Mouse (Mus musculus): ENCODE results near the gene Cd300lf. TPM values are rescaled to one million over a fixed set of nuclear protein-coding genes. Genes with fewer than 3 reads are reported as not detected.

Cd300lf gene
- polyA plus RNA-seq, 1 experiment from 2014 or later, result 5.5 TPM

GRCm38 (mm10) chr11:115091362-115091901 is 42.4 kb downstream of the Cd300lf start, which contains the start of gene Rab37:
Gene Rab37, plus strand, starts transcription at chr11:115091431.
- 3% methylated on average over 36 of the region's 36 CpGs for WGBS (ENCODE audit: insufficient replicate concordance)
- Histone ChIP-seq H3K9me3 (replicated peaks; ENCODE audit: control insufficient read depth, low read length) (peaks cover 2% of the 10 kb centered on the region; the same call in 1 of the 2 replicates), H3K4me2 (ENCODE audit: low read depth, low read length) (no peak within 1 kb of the TSS), H3K9ac (ENCODE audit: low read depth, low read length) (no peak within 1 kb of the TSS), H3K27me3 (ENCODE audit: control insufficient read depth, insufficient read depth, low read depth, low read length) (peaks cover 15% of the 10 kb centered on the region), H3K4me1 (ENCODE audit: control insufficient read depth, low read depth, low read length) (no peaks in the 10 kb centered on the region), H3K36me3 (ENCODE audit: control insufficient read depth, insufficient read depth) (no peaks in the 10 kb centered on the region), H3K27ac (ENCODE audit: low read length) (no peak within 1 kb of the TSS), H3K4me3 (ENCODE audit: low read depth, low read length) (no peak within 1 kb of the TSS)
- ATAC-seq (ENCODE audit: low read depth), result no peak

GRCm38 (mm10) chr11:115089853-115090252 is 43.9 kb downstream of the Cd300lf start:
- ATAC-seq (ENCODE audit: low read depth), result no peak
- Histone ChIP-seq H3K27me3 (ENCODE audit: control insufficient read depth, insufficient read depth, low read depth, low read length) (peaks cover 15% of the 10 kb centered on the region), H3K27ac (ENCODE audit: low read length) (no peak overlapping the region), H3K9me3 (replicated peaks; ENCODE audit: control insufficient read depth, low read length) (peaks cover 2% of the 10 kb centered on the region; the same call in 1 of the 2 replicates), H3K4me1 (ENCODE audit: control insufficient read depth, low read depth, low read length) (no peaks in the 10 kb centered on the region), H3K36me3 (ENCODE audit: control insufficient read depth, insufficient read depth) (no peaks in the 10 kb centered on the region), H3K9ac (ENCODE audit: low read depth, low read length) (no peak overlapping the region), H3K4me3 (ENCODE audit: low read depth, low read length) (no peak overlapping the region), H3K4me2 (ENCODE audit: low read depth, low read length) (no peak overlapping the region)
- whole genome bisulfite sequencing (ENCODE audit: insufficient replicate concordance), result 63% methylated on average over 6 of the region's 6 CpGs

- no peak for ATAC-seq (ENCODE audit: low read depth)
- WGBS (ENCODE audit: insufficient replicate concordance), result 38% methylated on average over 7 of the region's 7 CpGs
- no peak overlapping the region for H3K9ac ChIP-seq (ENCODE audit: low read depth, low read length)
- no peaks in the 10 kb centered on the region for H3K4me1 ChIP-seq (ENCODE audit: control insufficient read depth, low read depth, low read length)
- no peaks in the 10 kb centered on the region for H3K36me3 ChIP-seq (ENCODE audit: control insufficient read depth, insufficient read depth)
- no peaks in the 10 kb centered on the region for H3K9me3 ChIP-seq (replicated peaks; ENCODE audit: control insufficient read depth, low read length)
- no peak overlapping the region for H3K27ac ChIP-seq (ENCODE audit: low read length)
- H3K4me2 ChIP-seq (ENCODE audit: low read depth, low read length), result no peak overlapping the region
- peaks cover 5% of the 10 kb centered on the region for H3K27me3 ChIP-seq (ENCODE audit: control insufficient read depth, insufficient read depth, low read depth, low read length)
- H3K4me3 ChIP-seq (ENCODE audit: low read depth, low read length), result no peak overlapping the region
Measured at GRCm38 (mm10) chr11:115086213-115086612, 47.6 kb downstream of the Cd300lf start.

- H3K9ac ChIP-seq (ENCODE audit: low read depth, low read length), result no peak overlapping the region
- no peaks in the 10 kb centered on the region for H3K36me3 ChIP-seq (ENCODE audit: control insufficient read depth, insufficient read depth)
- H3K9me3 ChIP-seq (replicated peaks; ENCODE audit: control insufficient read depth, low read length), result no peaks in the 10 kb centered on the region
- no peak for ATAC-seq (ENCODE audit: low read depth)
- H3K4me1 ChIP-seq (ENCODE audit: control insufficient read depth, low read depth, low read length), result no peaks in the 10 kb centered on the region
- no peak overlapping the region for H3K4me3 ChIP-seq (ENCODE audit: low read depth, low read length)
- H3K27me3 ChIP-seq (ENCODE audit: control insufficient read depth, insufficient read depth, low read depth, low read length), result no peaks in the 10 kb centered on the region; the same call in 1 of the 2 replicates
- no peak overlapping the region for H3K4me2 ChIP-seq (ENCODE audit: low read depth, low read length)
- H3K27ac ChIP-seq (ENCODE audit: low read length), result no peak overlapping the region
- 57% methylated on average over 8 of the region's 8 CpGs for WGBS (ENCODE audit: insufficient replicate concordance)
Measured at GRCm38 (mm10) chr11:115085064-115085463, 48.7 kb downstream of the Cd300lf start.

- no peaks in the 10 kb centered on the region for H3K36me3 ChIP-seq (ENCODE audit: control insufficient read depth, insufficient read depth)
- 33% methylated on average over 12 of the region's 12 CpGs for WGBS (ENCODE audit: insufficient replicate concordance)
- H3K27me3 ChIP-seq (ENCODE audit: control insufficient read depth, insufficient read depth, low read depth, low read length), result no peaks in the 10 kb centered on the region; the same call in 1 of the 2 replicates
- no peak overlapping the region for H3K27ac ChIP-seq (ENCODE audit: low read length)
- no peaks in the 10 kb centered on the region for H3K9me3 ChIP-seq (replicated peaks; ENCODE audit: control insufficient read depth, low read length)
- H3K4me1 ChIP-seq (ENCODE audit: control insufficient read depth, low read depth, low read length), result no peaks in the 10 kb centered on the region
- ATAC-seq (ENCODE audit: low read depth), result no peak
- H3K4me3 ChIP-seq (ENCODE audit: low read depth, low read length), result no peak overlapping the region
- H3K4me2 ChIP-seq (ENCODE audit: low read depth, low read length), result no peak overlapping the region
- no peak overlapping the region for H3K9ac ChIP-seq (ENCODE audit: low read depth, low read length)
Measured at GRCm38 (mm10) chr11:115084595-115084994, 49.2 kb downstream of the Cd300lf start.

- WGBS (ENCODE audit: insufficient replicate concordance), result 28% methylated on average over 18 of the region's 18 CpGs
- Histone ChIP-seq H3K27ac (ENCODE audit: low read length) (no peak overlapping the region), H3K27me3 (ENCODE audit: control insufficient read depth, insufficient read depth, low read depth, low read length) (no peaks in the 10 kb centered on the region; the same call in 1 of the 2 replicates), H3K4me3 (ENCODE audit: low read depth, low read length) (no peak overlapping the region), H3K36me3 (ENCODE audit: control insufficient read depth, insufficient read depth) (no peaks in the 10 kb centered on the region), H3K9me3 (replicated peaks; ENCODE audit: control insufficient read depth, low read length) (no peaks in the 10 kb centered on the region), H3K9ac (ENCODE audit: low read depth, low read length) (no peak overlapping the region), H3K4me2 (ENCODE audit: low read depth, low read length) (no peak overlapping the region), H3K4me1 (ENCODE audit: control insufficient read depth, low read depth, low read length) (no peaks in the 10 kb centered on the region)
- ATAC-seq (ENCODE audit: low read depth), result no peak
Measured at GRCm38 (mm10) chr11:115083376-115084139, 50.2 kb downstream of the Cd300lf start.

- no peaks in the 10 kb centered on the region for H3K4me1 ChIP-seq (ENCODE audit: control insufficient read depth, low read depth, low read length)
- no peak overlapping the region for H3K27ac ChIP-seq (ENCODE audit: low read length)
- ATAC-seq (ENCODE audit: low read depth), result no peak
- no peak overlapping the region for H3K4me2 ChIP-seq (ENCODE audit: low read depth, low read length)
- H3K36me3 ChIP-seq (ENCODE audit: control insufficient read depth, insufficient read depth), result no peaks in the 10 kb centered on the region
- no peaks in the 10 kb centered on the region for H3K9me3 ChIP-seq (replicated peaks; ENCODE audit: control insufficient read depth, low read length)
- 56% methylated on average over 6 of the region's 6 CpGs for WGBS (ENCODE audit: insufficient replicate concordance)
- H3K4me3 ChIP-seq (ENCODE audit: low read depth, low read length), result no peak overlapping the region
- no peaks in the 10 kb centered on the region; the same call in 1 of the 2 replicates for H3K27me3 ChIP-seq (ENCODE audit: control insufficient read depth, insufficient read depth, low read depth, low read length)
- H3K9ac ChIP-seq (ENCODE audit: low read depth, low read length), result no peak overlapping the region
Measured at GRCm38 (mm10) chr11:115082196-115082595, 51.6 kb downstream of the Cd300lf start.

GRCm38 (mm10) chr11:115081373-115081772 is 52.4 kb downstream of the Cd300lf start:
- no peaks in the 10 kb centered on the region for H3K36me3 ChIP-seq (ENCODE audit: control insufficient read depth, insufficient read depth)
- no peaks in the 10 kb centered on the region for H3K4me1 ChIP-seq (ENCODE audit: control insufficient read depth, low read depth, low read length)
- no peak overlapping the region for H3K27ac ChIP-seq (ENCODE audit: low read length)
- no peak for ATAC-seq (ENCODE audit: low read depth)
- no peak overlapping the region for H3K9ac ChIP-seq (ENCODE audit: low read depth, low read length)
- no peak overlapping the region for H3K4me3 ChIP-seq (ENCODE audit: low read depth, low read length)
- WGBS (ENCODE audit: insufficient replicate concordance), result 41% methylated on average over 3 of the region's 3 CpGs
- no peak overlapping the region for H3K4me2 ChIP-seq (ENCODE audit: low read depth, low read length)
- no peaks in the 10 kb centered on the region; the same call in 1 of the 2 replicates for H3K27me3 ChIP-seq (ENCODE audit: control insufficient read depth, insufficient read depth, low read depth, low read length)
- H3K9me3 ChIP-seq (replicated peaks; ENCODE audit: control insufficient read depth, low read length), result no peaks in the 10 kb centered on the region

GRCm38 (mm10) chr11:115080886-115081285 is 52.9 kb downstream of the Cd300lf start:
- ATAC-seq (ENCODE audit: low read depth), result no peak
- Histone ChIP-seq H3K27me3 (ENCODE audit: control insufficient read depth, insufficient read depth, low read depth, low read length) (no peaks in the 10 kb centered on the region; the same call in 1 of the 2 replicates), H3K36me3 (ENCODE audit: control insufficient read depth, insufficient read depth) (no peaks in the 10 kb centered on the region), H3K4me3 (ENCODE audit: low read depth, low read length) (no peak overlapping the region), H3K9me3 (replicated peaks; ENCODE audit: control insufficient read depth, low read length) (no peaks in the 10 kb centered on the region), H3K4me2 (ENCODE audit: low read depth, low read length) (no peak overlapping the region), H3K9ac (ENCODE audit: low read depth, low read length) (no peak overlapping the region), H3K4me1 (ENCODE audit: control insufficient read depth, low read depth, low read length) (no peaks in the 10 kb centered on the region), H3K27ac (ENCODE audit: low read length) (no peak overlapping the region)
- 25% methylated on average over 13 of the region's 13 CpGs for WGBS (ENCODE audit: insufficient replicate concordance)
